Mouse (Mus musculus) cerebellum, adult 9-10 months (tissue): ENCODE measurements around the gene Trim44.

Source experiments
- DNase-seq: peaks from one replicate; pipeline ENCODE4 v3.0.0; 2022

Gene Trim44

DNA sequence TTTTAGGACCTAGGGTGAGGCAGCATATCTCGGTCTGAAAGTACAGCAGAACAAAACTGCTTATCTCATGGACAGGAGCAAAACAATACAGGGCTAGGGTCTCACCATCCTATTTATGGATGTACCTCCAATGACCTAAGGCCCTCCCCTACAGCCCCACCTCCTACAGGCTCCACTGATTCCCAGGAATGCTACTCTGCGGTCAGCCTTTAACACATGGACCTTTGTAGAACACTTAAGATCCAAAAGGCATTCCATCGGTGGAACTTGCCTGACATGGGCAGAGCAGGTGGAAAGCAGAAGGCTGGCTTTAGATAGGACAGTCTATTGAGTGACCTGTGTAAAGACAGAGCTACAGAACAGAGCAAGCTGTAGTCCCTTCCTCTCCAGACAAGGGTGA lies 120.3 kb downstream of the Trim44 start:
- no peak for DNase-seq

DNA sequence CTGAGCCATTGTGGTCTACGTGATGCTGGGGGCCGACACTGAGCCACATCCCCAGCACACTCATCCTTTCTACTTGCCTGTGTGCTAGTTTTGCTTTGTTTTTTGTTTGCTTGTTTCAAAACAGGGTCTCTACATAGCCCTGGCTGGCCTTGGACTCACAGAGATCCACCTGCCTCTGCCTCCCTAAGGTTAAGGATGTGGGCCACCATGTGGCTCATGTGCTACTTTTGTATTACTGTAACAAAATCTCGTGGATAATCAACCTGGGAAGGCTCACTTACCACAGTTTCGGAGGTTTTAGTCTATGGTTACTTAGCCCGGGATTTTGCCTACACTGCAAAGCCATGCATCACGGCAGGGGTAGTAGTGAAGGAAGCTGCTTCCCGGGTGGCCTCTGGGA lies 125.5 kb downstream of the Trim44 start:
- no peak for DNase-seq

- no peak for DNase-seq
These were observed 127.8 kb downstream of the Trim44 start for GRCm38 (mm10) chr2:102279779-102280178.

DNA sequence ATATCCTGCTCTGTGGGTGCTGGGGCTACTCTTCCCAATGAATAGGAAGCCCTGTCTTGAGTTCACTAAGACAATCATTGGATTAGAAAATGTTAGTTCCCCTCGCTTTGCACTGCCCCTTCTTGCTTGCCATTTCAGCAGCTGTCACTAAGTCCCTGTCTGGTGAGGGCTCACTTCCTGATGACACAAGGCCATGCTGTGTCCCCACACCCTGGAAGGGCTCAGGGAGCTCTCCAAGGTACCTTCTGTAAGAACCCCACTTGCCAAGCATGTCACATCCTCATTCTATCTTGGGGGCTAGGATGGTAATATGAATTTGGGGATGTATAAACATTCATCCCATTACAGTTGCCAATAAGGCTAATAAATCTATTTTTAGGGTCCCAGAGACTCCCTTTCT lies 129.7 kb downstream of the Trim44 start:
- no peak for DNase-seq

GRCm38 (mm10) chr2:102273280-102273679 lies 134.3 kb downstream of the Trim44 start:
- DNase-seq, result no peak

DNA sequence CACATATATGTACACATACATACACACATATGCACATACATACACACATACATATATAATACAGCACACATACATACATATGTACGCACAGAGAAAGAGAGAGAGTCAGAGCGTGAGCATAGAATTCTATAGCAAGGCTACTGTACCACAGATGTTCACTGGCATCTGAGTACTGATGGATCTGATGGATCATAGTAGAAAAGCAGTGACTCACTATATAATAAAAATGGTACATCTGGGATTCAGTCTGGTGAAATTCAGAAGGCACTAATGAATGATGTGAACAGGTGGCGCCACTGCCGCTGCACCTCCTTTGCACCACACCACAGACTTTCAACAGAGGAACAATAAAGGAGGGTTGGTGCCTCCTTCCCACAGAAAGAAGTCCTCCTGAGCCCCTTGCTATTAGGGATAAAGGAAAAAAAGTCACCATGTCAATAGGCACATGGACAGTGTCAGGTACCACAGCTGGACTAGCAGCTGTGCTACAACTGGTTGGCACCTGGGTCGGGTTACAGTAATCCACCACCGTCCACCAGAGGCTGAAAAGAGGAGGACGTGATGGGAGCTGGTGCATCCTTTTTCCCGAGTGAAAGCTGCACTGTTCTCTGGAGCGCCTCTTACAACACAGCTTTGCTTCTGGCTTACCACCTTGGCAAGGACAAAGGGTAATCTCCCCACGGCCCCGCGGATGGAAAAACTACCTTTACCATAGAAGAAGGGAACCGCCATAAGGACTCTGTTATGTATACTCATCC lies 139.9 kb downstream of the Trim44 start:
- DNase-seq, result no peak

DNA sequence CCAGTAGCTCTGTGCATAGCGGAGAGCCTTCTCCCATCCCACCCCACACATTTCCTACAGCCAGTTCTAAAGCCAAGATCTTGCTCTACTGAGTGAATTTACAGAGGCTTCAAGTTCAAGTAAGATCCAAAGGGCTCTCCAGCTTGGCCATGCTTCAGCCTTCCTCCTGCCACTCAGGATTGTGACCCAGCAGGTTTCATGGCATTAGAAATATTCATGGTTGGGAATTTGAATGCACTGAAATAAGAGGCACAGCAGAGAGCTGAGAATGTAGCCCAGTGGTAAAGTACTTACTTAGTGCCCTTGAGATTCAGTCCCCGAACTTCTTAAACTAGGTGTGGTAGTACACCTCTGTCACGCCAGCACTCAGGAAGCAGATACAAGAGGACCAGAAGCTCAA lies 140.7 kb downstream of the Trim44 start:
- no peak for DNase-seq

GRCm38 (mm10) chr2:102259139-102259538 lies 148.5 kb downstream of the Trim44 start:
- DNase-seq, result peak; percentile 27

GRCm38 (mm10) chr2:102258682-102259081 lies 148.9 kb downstream of the Trim44 start:
- DNase-seq, result no peak

- DNase-seq, result peak; percentile 25
These were observed 149.5 kb downstream of the Trim44 start for GRCm38 (mm10) chr2:102257964-102258605.

GRCm38 (mm10) chr2:102256591-102257335 lies 150.9 kb downstream of the Trim44 start:
- no peak for DNase-seq

DNA sequence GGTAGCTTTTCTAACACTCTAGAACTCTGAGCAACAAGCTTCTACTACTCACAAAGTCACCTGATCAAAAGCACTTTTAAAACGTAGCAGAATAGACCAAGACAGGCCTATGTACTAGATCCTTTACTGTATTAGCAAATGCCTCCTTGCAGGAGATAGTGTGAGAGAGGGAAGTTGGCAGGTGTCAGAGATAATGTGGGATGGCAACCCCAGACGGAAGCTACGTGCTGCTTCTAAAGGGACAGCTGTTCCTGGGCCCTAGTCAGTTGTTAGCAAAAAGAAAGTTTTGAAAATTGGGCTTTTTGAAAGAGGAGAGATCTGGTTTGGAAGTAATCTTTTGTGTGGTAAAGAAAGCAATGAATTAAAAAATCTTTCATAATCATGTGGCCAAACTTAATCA lies 151.5 kb downstream of the Trim44 start:
- DNase-seq, result no peak

GRCm38 (mm10) chr2:102253204-102253603 lies 154.4 kb downstream of the Trim44 start:
- no peak for DNase-seq

- no peak for DNase-seq
These were observed 155.0 kb downstream of the Trim44 start for GRCm38 (mm10) chr2:102252651-102253050.
